Mouse (Mus musculus): ENCODE data around the gene Myof. TPM values are rescaled to one million over a fixed set of nuclear protein-coding genes. Genes with fewer than 3 reads are reported as not detected.

Gene Myof
- polyA plus RNA-seq, 1 experiment from 2014 or later = 4.4 TPM

- WGBS = 69% methylated on average over 2 of the region's 2 CpGs
- Histone ChIP-seq H3K9ac (ENCODE audit: low read depth, low read length) (no peak overlapping the region), H3K27ac (ENCODE audit: low read depth, low read length) (no peak overlapping the region), H3K27me3 (replicated peaks; ENCODE audit: control insufficient read depth, insufficient read depth, low read length) (no peaks in the 10 kb centered on the region), H3K4me1 (replicated peaks; ENCODE audit: control insufficient read depth, insufficient read depth, low read length) (no peaks in the 10 kb centered on the region), H3K4me2 (no peak overlapping the region), H3K36me3 (ENCODE audit: control insufficient read depth, insufficient read depth, low read length) (no peaks in the 10 kb centered on the region), H3K9me3 (ENCODE audit: control insufficient read depth, low read length) (no peaks in the 10 kb centered on the region), H3K4me3 (ENCODE audit: low read depth, low read length) (no peak overlapping the region)
- DNase-seq (ENCODE audit: low spot score) (no peak), ATAC-seq (replicated peaks; ENCODE audit: low FRiP score) (no peak)
Measured at GRCm38 (mm10) chr19:37989971-37990370, 53.4 kb downstream of the Myof start.

DNA sequence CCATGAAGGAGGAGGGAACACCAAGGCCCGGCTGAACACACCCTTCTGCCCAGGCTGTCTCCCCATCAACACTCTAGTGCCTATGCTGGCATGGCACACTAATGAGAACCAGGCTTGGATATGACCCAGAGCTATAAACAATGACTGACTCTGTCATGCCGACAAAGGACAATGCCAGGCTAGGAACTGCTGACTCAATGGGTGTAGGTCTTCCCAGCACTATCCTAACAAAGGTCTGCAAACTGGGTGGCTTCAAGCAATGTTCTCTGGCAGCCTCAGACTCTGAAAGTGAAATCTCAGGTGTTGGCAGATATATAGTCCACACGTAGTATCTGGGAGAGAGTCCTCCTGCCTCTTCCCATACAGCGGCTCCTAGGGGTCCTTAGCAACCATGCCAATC lies 55.2 kb downstream of the Myof start:
- Histone ChIP-seq H3K27ac (ENCODE audit: low read depth, low read length) (no peak overlapping the region), H3K36me3 (ENCODE audit: control insufficient read depth, insufficient read depth, low read length) (no peaks in the 10 kb centered on the region), H3K4me1 (replicated peaks; ENCODE audit: control insufficient read depth, insufficient read depth, low read length) (no peaks in the 10 kb centered on the region), H3K9me3 (ENCODE audit: control insufficient read depth, low read length) (no peaks in the 10 kb centered on the region), H3K9ac (ENCODE audit: low read depth, low read length) (no peak overlapping the region), H3K27me3 (replicated peaks; ENCODE audit: control insufficient read depth, insufficient read depth, low read length) (no peaks in the 10 kb centered on the region), H3K4me2 (no peak overlapping the region), H3K4me3 (ENCODE audit: low read depth, low read length) (no peak overlapping the region)
- 84% methylated on average over 4 of the region's 4 CpGs for WGBS
- DNase-seq (ENCODE audit: low spot score) (no peak), ATAC-seq (replicated peaks; ENCODE audit: low FRiP score) (no peak)

DNA sequence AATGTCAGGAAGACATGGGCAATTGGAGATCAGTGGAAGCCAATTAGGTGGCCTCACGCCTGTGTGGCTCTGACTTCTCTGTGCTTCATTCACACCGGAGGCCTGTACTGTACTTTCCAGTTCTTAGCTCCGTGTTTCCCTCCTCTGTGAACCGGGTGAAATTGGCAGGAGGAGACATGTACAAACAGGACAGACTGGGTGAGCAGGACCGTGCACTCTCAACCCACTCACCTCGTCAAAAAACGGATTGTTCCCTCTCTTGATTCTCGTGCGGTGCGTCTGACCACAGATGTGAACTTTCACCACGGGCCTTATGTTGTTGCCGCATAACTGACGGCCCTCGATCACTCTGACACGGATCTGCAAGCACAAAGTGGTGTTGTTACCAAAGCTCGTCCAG lies 57.6 kb downstream of the Myof start:
- Histone ChIP-seq H3K4me3 (ENCODE audit: low read depth, low read length) (no peak overlapping the region), H3K4me1 (replicated peaks; ENCODE audit: control insufficient read depth, insufficient read depth, low read length) (no peaks in the 10 kb centered on the region), H3K27ac (ENCODE audit: low read depth, low read length) (no peak overlapping the region), H3K36me3 (ENCODE audit: control insufficient read depth, insufficient read depth, low read length) (no peaks in the 10 kb centered on the region), H3K4me2 (no peak overlapping the region), H3K27me3 (replicated peaks; ENCODE audit: control insufficient read depth, insufficient read depth, low read length) (no peaks in the 10 kb centered on the region), H3K9me3 (ENCODE audit: control insufficient read depth, low read length) (no peaks in the 10 kb centered on the region), H3K9ac (ENCODE audit: low read depth, low read length) (no peak overlapping the region)
- DNase-seq (ENCODE audit: low spot score) (no peak), ATAC-seq (replicated peaks; ENCODE audit: low FRiP score) (no peak)
- WGBS = 85% methylated on average over 16 of the region's 16 CpGs

GRCm38 (mm10) chr19:37975951-37976350 lies 67.4 kb downstream of the Myof start:
- WGBS = 82% methylated on average over 5 of the region's 5 CpGs
- Histone ChIP-seq H3K4me1 (replicated peaks; ENCODE audit: control insufficient read depth, insufficient read depth, low read length) (no peaks in the 10 kb centered on the region), H3K36me3 (ENCODE audit: control insufficient read depth, insufficient read depth, low read length) (no peaks in the 10 kb centered on the region), H3K4me2 (no peak overlapping the region), H3K27me3 (replicated peaks; ENCODE audit: control insufficient read depth, insufficient read depth, low read length) (no peaks in the 10 kb centered on the region), H3K9me3 (ENCODE audit: control insufficient read depth, low read length) (no peaks in the 10 kb centered on the region), H3K9ac (ENCODE audit: low read depth, low read length) (no peak overlapping the region), H3K27ac (ENCODE audit: low read depth, low read length) (no peak overlapping the region), H3K4me3 (ENCODE audit: low read depth, low read length) (no peak overlapping the region)
- DNase-seq (ENCODE audit: low spot score) = no peak
- ATAC-seq (replicated peaks; ENCODE audit: low FRiP score) = no peak

- no peak overlapping the region for H3K4me2 ChIP-seq
- 81% methylated on average over 4 of the region's 4 CpGs for WGBS
- H3K27me3 ChIP-seq (replicated peaks; ENCODE audit: control insufficient read depth, insufficient read depth, low read length) = no peaks in the 10 kb centered on the region
- ATAC-seq (replicated peaks; ENCODE audit: low FRiP score) = no peak
- no peak overlapping the region for H3K4me3 ChIP-seq (ENCODE audit: low read depth, low read length)
- no peak for DNase-seq (ENCODE audit: low spot score)
- no peaks in the 10 kb centered on the region for H3K36me3 ChIP-seq (ENCODE audit: control insufficient read depth, insufficient read depth, low read length)
- no peaks in the 10 kb centered on the region for H3K9me3 ChIP-seq (ENCODE audit: control insufficient read depth, low read length)
- H3K9ac ChIP-seq (ENCODE audit: low read depth, low read length) = no peak overlapping the region
- no peak overlapping the region for H3K27ac ChIP-seq (ENCODE audit: low read depth, low read length)
- no peaks in the 10 kb centered on the region for H3K4me1 ChIP-seq (replicated peaks; ENCODE audit: control insufficient read depth, insufficient read depth, low read length)
Measured at GRCm38 (mm10) chr19:37970571-37970970, 72.8 kb downstream of the Myof start.

- no peak for DNase-seq (ENCODE audit: low spot score)
- WGBS = 74% methylated on average over 5 of the region's 5 CpGs
- ATAC-seq (replicated peaks; ENCODE audit: low FRiP score) = no peak
Measured at GRCm38 (mm10) chr19:37970004-37970403, 73.4 kb downstream of the Myof start.

GRCm38 (mm10) chr19:37965828-37966227 lies 77.5 kb downstream of the Myof start:
- no peak overlapping the region for H3K4me3 ChIP-seq (ENCODE audit: low read depth, low read length)
- no peak for DNase-seq (ENCODE audit: low spot score)
- ATAC-seq (replicated peaks; ENCODE audit: low FRiP score) = no peak
- no peak overlapping the region for H3K4me2 ChIP-seq
- no peaks in the 10 kb centered on the region for H3K9me3 ChIP-seq (ENCODE audit: control insufficient read depth, low read length)
- H3K27me3 ChIP-seq (replicated peaks; ENCODE audit: control insufficient read depth, insufficient read depth, low read length) = no peaks in the 10 kb centered on the region
- no peak overlapping the region for H3K9ac ChIP-seq (ENCODE audit: low read depth, low read length)
- WGBS = 62% methylated on average over 4 of the region's 4 CpGs
- no peaks in the 10 kb centered on the region for H3K4me1 ChIP-seq (replicated peaks; ENCODE audit: control insufficient read depth, insufficient read depth, low read length)
- no peaks in the 10 kb centered on the region for H3K36me3 ChIP-seq (ENCODE audit: control insufficient read depth, insufficient read depth, low read length)
- no peak overlapping the region for H3K27ac ChIP-seq (ENCODE audit: low read depth, low read length)

More at GRCm38 (mm10) chr19:37970004-37970403, 73.4 kb downstream of the Myof start:
- no peaks in the 10 kb centered on the region for H3K9me3 ChIP-seq (ENCODE audit: control insufficient read depth, low read length)
- no peak overlapping the region for H3K9ac ChIP-seq (ENCODE audit: low read depth, low read length)
- no peak overlapping the region for H3K4me2 ChIP-seq
- no peak overlapping the region for H3K4me3 ChIP-seq (ENCODE audit: low read depth, low read length)
- no peak overlapping the region for H3K27ac ChIP-seq (ENCODE audit: low read depth, low read length)
- H3K27me3 ChIP-seq (replicated peaks; ENCODE audit: control insufficient read depth, insufficient read depth, low read length) = no peaks in the 10 kb centered on the region
- no peaks in the 10 kb centered on the region for H3K36me3 ChIP-seq (ENCODE audit: control insufficient read depth, insufficient read depth, low read length)
- no peaks in the 10 kb centered on the region for H3K4me1 ChIP-seq (replicated peaks; ENCODE audit: control insufficient read depth, insufficient read depth, low read length)

DNA sequence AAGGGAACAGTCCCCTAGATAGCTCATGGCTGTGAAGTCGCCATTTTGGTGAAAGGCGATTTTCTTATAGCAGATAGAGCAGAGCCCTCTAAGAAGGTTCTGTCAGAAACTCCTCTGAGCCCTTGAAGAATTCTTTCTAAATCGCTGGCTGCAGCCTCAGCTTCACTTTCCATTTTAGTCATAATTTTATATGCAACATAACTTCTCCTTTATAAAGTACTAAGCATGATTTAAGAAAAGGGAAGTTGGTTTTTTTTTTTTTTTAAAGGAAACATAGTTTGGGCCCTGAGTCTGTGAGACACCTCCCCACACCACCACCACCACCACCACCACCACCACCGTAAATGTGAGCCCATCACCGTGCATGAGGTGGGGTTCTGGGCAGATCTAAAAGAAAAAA lies 80.0 kb downstream of the Myof start:
- WGBS = 69% methylated on average over 5 of the region's 5 CpGs

GRCm38 (mm10) chr19:37960791-37961190 lies 82.6 kb downstream of the Myof start:
- no peak overlapping the region for H3K9ac ChIP-seq (ENCODE audit: low read depth, low read length)
- H3K9me3 ChIP-seq (ENCODE audit: control insufficient read depth, low read length) = no peaks in the 10 kb centered on the region
- 91% methylated on average over 9 of the region's 9 CpGs for WGBS
- no peaks in the 10 kb centered on the region for H3K4me1 ChIP-seq (replicated peaks; ENCODE audit: control insufficient read depth, insufficient read depth, low read length)
- H3K36me3 ChIP-seq (ENCODE audit: control insufficient read depth, insufficient read depth, low read length) = no peaks in the 10 kb centered on the region
- no peak overlapping the region for H3K4me2 ChIP-seq
- DNase-seq (ENCODE audit: low spot score) (no peak), ATAC-seq (replicated peaks; ENCODE audit: low FRiP score) (no peak)
- no peaks in the 10 kb centered on the region for H3K27me3 ChIP-seq (replicated peaks; ENCODE audit: control insufficient read depth, insufficient read depth, low read length)
- H3K4me3 ChIP-seq (ENCODE audit: low read depth, low read length) = no peak overlapping the region
- H3K27ac ChIP-seq (ENCODE audit: low read depth, low read length) = no peak overlapping the region

More for the DNA sequence above, 80.0 kb downstream of the Myof start:
- no peaks in the 10 kb centered on the region for H3K9me3 ChIP-seq (ENCODE audit: control insufficient read depth, low read length)
- H3K9ac ChIP-seq (ENCODE audit: low read depth, low read length) = no peak overlapping the region
- no peak overlapping the region for H3K4me3 ChIP-seq (ENCODE audit: low read depth, low read length)
- DNase-seq (ENCODE audit: low spot score) (no peak), ATAC-seq (replicated peaks; ENCODE audit: low FRiP score) (no peak)
- no peaks in the 10 kb centered on the region for H3K36me3 ChIP-seq (ENCODE audit: control insufficient read depth, insufficient read depth, low read length)
- no peak overlapping the region for H3K27ac ChIP-seq (ENCODE audit: low read depth, low read length)
- H3K4me1 ChIP-seq (replicated peaks; ENCODE audit: control insufficient read depth, insufficient read depth, low read length) = no peaks in the 10 kb centered on the region
- no peak overlapping the region for H3K4me2 ChIP-seq
- H3K27me3 ChIP-seq (replicated peaks; ENCODE audit: control insufficient read depth, insufficient read depth, low read length) = no peaks in the 10 kb centered on the region

All from liver, embryonic 11.5 days (tissue).